Mouse (Mus musculus): ENCODE data around the gene Cpa5. TPM values are rescaled to one million over a fixed set of nuclear protein-coding genes. Genes with fewer than 3 reads are reported as not detected.

Gene Cpa5
- total and polyA plus RNA-seq, 3 experiments: not detected

DNA sequence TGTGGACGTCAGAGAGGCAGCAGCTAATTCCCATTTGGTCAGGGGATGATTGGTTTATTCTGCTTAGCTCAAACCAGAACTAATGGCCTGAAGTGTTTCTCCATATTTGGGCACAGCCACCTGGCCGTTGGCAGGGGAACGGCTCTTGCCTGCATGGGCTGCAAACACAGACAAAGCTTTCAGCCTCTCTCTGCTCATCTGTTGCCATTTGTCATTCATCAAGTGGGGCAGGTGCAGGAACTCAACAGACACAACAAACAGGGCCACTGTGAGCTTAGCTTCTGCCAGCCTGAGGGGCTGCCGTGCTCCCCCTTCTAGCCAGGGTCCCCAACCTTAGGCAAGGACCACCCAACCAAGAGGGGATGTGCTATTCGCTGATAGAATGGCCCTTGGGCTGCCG, 17.3 kb downstream of the Cpa5 start:
- in situ Hi-C loops (cut with MboI; ENCODE audit: low pct_ligation_motif_present, low pct_unique_long_range_greater_than_20kb, low sequenced_read_pairs) (no loop called here), dilution Hi-C loops (cut with MboI; ENCODE audit: extremely low pct_ligation_motif_present, extremely low pct_unique_long_range_greater_than_20kb, low sequenced_read_pairs) (no loop called here)
- H3K36me3 ChIP-seq (replicated peaks in 1 of 2; ENCODE audit: control insufficient read depth in 1 of 2, insufficient read depth in 1 of 2, low read length in 1 of 2): no peaks in the 10 kb centered on the region
- TF ChIP-seq JUN (IDR thresholded peaks at IDR 0.05; ENCODE audit: insufficient read depth, low read depth, low read length) (no peak), MAFK (IDR thresholded peaks at IDR 0.05; ENCODE audit: insufficient replicate concordance, low read length) (no peak), TCF12 (IDR thresholded peaks at IDR 0.05; ENCODE audit: low read depth, low read length) (no peak), USF1 (IDR thresholded peaks at IDR 0.05; ENCODE audit: low read depth, low read length) (no peak), SMC3 (IDR thresholded peaks at IDR 0.05; ENCODE audit: low read depth, low read length) (no peak), RAD21 (IDR thresholded peaks at IDR 0.05; ENCODE audit: low read depth, low read length) (no peak), ZKSCAN1 (IDR thresholded peaks at IDR 0.05; ENCODE audit: borderline replicate concordance, low read depth, low read length) (no peak), HCFC1 (IDR thresholded peaks at IDR 0.05; ENCODE audit: low read depth, low read length) (no peak), MAX (IDR thresholded peaks at IDR 0.05; ENCODE audit: low read length) (no peak), JUND (conservative IDR thresholded peaks at IDR 0.05; ENCODE audit: low read depth, low read length) (no peak), SIN3A (IDR thresholded peaks at IDR 0.05; ENCODE audit: low read length) (no peak), POLR2AphosphoS2 (IDR thresholded peaks at IDR 0.05; ENCODE audit: low read depth, low read length) (no peak), CTCF (conservative IDR thresholded peaks at IDR 0.05 in 1 of 2, IDR thresholded peaks at IDR 0.05 in 1 of 2; ENCODE audit: low read depth in 2 of 2, low read length in 2 of 2) (no peak)
- H3K4me2 ChIP-seq (ENCODE audit: insufficient read depth, low read depth, poor library complexity, severe bottlenecking): no peak overlapping the region
- H3K79me2 ChIP-seq (replicated peaks; ENCODE audit: control insufficient read depth, extremely low read depth, insufficient read depth, poor library complexity, severe bottlenecking): no peaks in the 10 kb centered on the region
- H3K9ac ChIP-seq (ENCODE audit: insufficient read depth, low read depth): no peak overlapping the region
- H3K4me3 ChIP-seq (replicated peaks in 1 of 3; ENCODE audit: low read depth in 2 of 3, low read length in 2 of 3, poor library complexity in 1 of 3): no peak overlapping the region
- H3K9me3 ChIP-seq (replicated peaks; ENCODE audit: low read length): no peaks in the 10 kb centered on the region
- DNase-seq (ENCODE audit: extremely low read depth): no peak
- H3K4me1 ChIP-seq (ENCODE audit: control insufficient read depth in 1 of 2, insufficient read depth in 2 of 2): peaks cover 9 to 17% of the 10 kb centered on the region in 2 experiments
- H3K27me3 ChIP-seq (replicated peaks): no peaks in the 10 kb centered on the region
- H3K27ac ChIP-seq (ENCODE audit: insufficient read depth, low read depth): no peak overlapping the region

GRCm38 (mm10) chr6:30629989-30630388, 19.2 kb downstream of the Cpa5 start:
- peak; percentile 14 for DNase-seq (ENCODE audit: extremely low read depth)
- in situ Hi-C loops (cut with MboI; ENCODE audit: low pct_ligation_motif_present, low pct_unique_long_range_greater_than_20kb, low sequenced_read_pairs): no loop called here
- no peaks in the 10 kb centered on the region for H3K27me3 ChIP-seq (replicated peaks)

More at GRCm38 (mm10) chr6:30629989-30630388, 19.2 kb downstream of the Cpa5 start:
- no peak overlapping the region for H3K4me3 ChIP-seq (replicated peaks in 1 of 3; ENCODE audit: low read depth in 2 of 3, low read length in 2 of 3, poor library complexity in 1 of 3)
- H3K4me1 ChIP-seq (ENCODE audit: control insufficient read depth in 1 of 2, insufficient read depth in 2 of 2): peaks cover 9 to 17% of the 10 kb centered on the region in 2 experiments
- H3K27ac ChIP-seq (ENCODE audit: insufficient read depth, low read depth): no peak overlapping the region
- H3K79me2 ChIP-seq (replicated peaks; ENCODE audit: control insufficient read depth, extremely low read depth, insufficient read depth, poor library complexity, severe bottlenecking): no peaks in the 10 kb centered on the region
- no peak overlapping the region for H3K4me2 ChIP-seq (ENCODE audit: insufficient read depth, low read depth, poor library complexity, severe bottlenecking)
- no peak overlapping the region for H3K9ac ChIP-seq (ENCODE audit: insufficient read depth, low read depth)
- no peaks in the 10 kb centered on the region for H3K36me3 ChIP-seq (replicated peaks in 1 of 2; ENCODE audit: control insufficient read depth in 1 of 2, insufficient read depth in 1 of 2, low read length in 1 of 2)
- dilution Hi-C loops (cut with MboI; ENCODE audit: extremely low pct_ligation_motif_present, extremely low pct_unique_long_range_greater_than_20kb, low sequenced_read_pairs): no loop called here
- no peak for TF ChIP-seq GABPA (IDR thresholded peaks at IDR 0.05; ENCODE audit: insufficient replicate concordance, low read depth, low read length)
- no peak for TF ChIP-seq MXI1 (IDR thresholded peaks at IDR 0.05; ENCODE audit: low read depth, low read length)
- TF ChIP-seq BHLHE40 (IDR thresholded peaks at IDR 0.05; ENCODE audit: low read depth, low read length): 0 out of 2 replicates have a peak, but pooled peaks have one; percentile 5
- no peak for TF ChIP-seq SMC3 (IDR thresholded peaks at IDR 0.05; ENCODE audit: low read depth, low read length)
- TF ChIP-seq POLR2A (IDR thresholded peaks at IDR 0.05; ENCODE audit: low read depth, low read length): no peak
- TF ChIP-seq MYC (IDR thresholded peaks at IDR 0.05; ENCODE audit: low read depth, low read length): no peak
- no peak for TF ChIP-seq HCFC1 (IDR thresholded peaks at IDR 0.05; ENCODE audit: low read depth, low read length)
- TF ChIP-seq JUND (conservative IDR thresholded peaks at IDR 0.05; ENCODE audit: low read depth, low read length): no peak
- TF ChIP-seq IRF4 (IDR thresholded peaks at IDR 0.05; ENCODE audit: low read depth, low read length): no peak
- peak; percentile 59 for TF ChIP-seq USF1 (IDR thresholded peaks at IDR 0.05; ENCODE audit: low read depth, low read length)
- no peak for TF ChIP-seq ZKSCAN1 (IDR thresholded peaks at IDR 0.05; ENCODE audit: borderline replicate concordance, low read depth, low read length)
- TF ChIP-seq EP300 (IDR thresholded peaks at IDR 0.05; ENCODE audit: low read length): no peak
- H3K9me3 ChIP-seq (replicated peaks; ENCODE audit: low read length): no peaks in the 10 kb centered on the region
